Mouse (Mus musculus) forebrain, embryonic 11.5 days (tissue): ENCODE measurements at regions not wholly inside any gene's neighbourhood (a gene's known extent, or its start where the extent isn't known, plus 50 kb on each side); places are given as distances from the start of the nearest gene placed in this dataset.

Experiments
- ATAC-seq: fragments of 200-750 bp; cut with Nextera tagmentation; replicated peaks from 2 replicates; pipeline ENCODE4 v1.8.0; 2017; ENCODE audit warnings: moderate TSS enrichment; ENCODE audit not compliant: low FRiP score
- DNase-seq: peaks from one replicate; pipeline ENCODE4 v3.0.0-alpha.2; 2017; ENCODE audit warnings: low spot score
- H3K27ac ChIP-seq: fragments of 300-500 bp; sonication (generic); 2 replicates; pipeline ENCODE4 v1.5.1; 2014; ENCODE audit warnings: low read depth, low read length
- H3K27me3 ChIP-seq: fragments of 300-500 bp; sonication (generic); 2 replicates; pipeline ENCODE4 v1.6.1; 2014; ENCODE audit warnings: mild to moderate bottlenecking, low read length, mixed read lengths; ENCODE audit not compliant: control insufficient read depth, insufficient read depth
- H3K36me3 ChIP-seq: fragments of 300-500 bp; sonication (generic); 2 replicates; pipeline ENCODE4 v1.6.1; 2014; ENCODE audit warnings: mild to moderate bottlenecking, low read length, moderate library complexity, mixed read lengths; ENCODE audit not compliant: control insufficient read depth, insufficient read depth
- H3K4me1 ChIP-seq: fragments of 300-500 bp; sonication (generic); replicated peaks from 2 replicates; pipeline ENCODE4 v1.6.1; 2014; ENCODE audit warnings: low read length, mixed read lengths; ENCODE audit not compliant: control insufficient read depth, insufficient read depth
- H3K4me2 ChIP-seq: fragments of 300-500 bp; sonication (generic); 2 replicates; pipeline ENCODE4 v1.6.1; 2014; ENCODE audit warnings: low read depth, mild to moderate bottlenecking, low read length, moderate library complexity, mixed read lengths; ENCODE audit not compliant: severe bottlenecking
- H3K4me3 ChIP-seq: fragments of 300-500 bp; sonication (generic); 2 replicates; pipeline ENCODE4 v1.5.1; 2014; ENCODE audit warnings: low read depth, low read length
- H3K9ac ChIP-seq: fragments of 300-500 bp; sonication (generic); 2 replicates; pipeline ENCODE4 v1.6.1; 2014; ENCODE audit warnings: low read length
- H3K9me3 ChIP-seq: fragments of 300-500 bp; sonication (generic); 2 replicates; pipeline ENCODE4 v1.6.1; 2016; ENCODE audit warnings: low read length, mixed read lengths; ENCODE audit not compliant: control insufficient read depth
- WGBS: fragments of 180-500 bp; shearing (Covaris S2); extraction: QIAGEN DNeasy Blood & Tissue Kit; methylation state at CpG from one replicate; pipeline ENCODE4 v1.1.7; 2014; 5-methylcytosine and 5-hydroxymethylcytosine counted together

- Histone ChIP-seq H3K27me3 (no peaks in the 10 kb centered on the region), H3K9ac (no peak overlapping the region), H3K4me2 (no peak overlapping the region), H3K4me1 (0 out of 2 replicates have a peak, but pooled peaks cover 4% of the 10 kb centered on the region), H3K36me3 (no peaks in the 10 kb centered on the region), H3K9me3 (no peaks in the 10 kb centered on the region), H3K27ac (no peak overlapping the region; the same call in 1 of the 2 replicates), H3K4me3 (no peak overlapping the region)
- peak; percentile 73 for ATAC-seq
- DNase-seq = peak; percentile 55
- 16% methylated on average over 7 of the region's 7 CpGs for WGBS
Observed at GRCm38 (mm10) chr1:33025379-33025778, 478.3 kb upstream of the Gm5415 start.

DNA sequence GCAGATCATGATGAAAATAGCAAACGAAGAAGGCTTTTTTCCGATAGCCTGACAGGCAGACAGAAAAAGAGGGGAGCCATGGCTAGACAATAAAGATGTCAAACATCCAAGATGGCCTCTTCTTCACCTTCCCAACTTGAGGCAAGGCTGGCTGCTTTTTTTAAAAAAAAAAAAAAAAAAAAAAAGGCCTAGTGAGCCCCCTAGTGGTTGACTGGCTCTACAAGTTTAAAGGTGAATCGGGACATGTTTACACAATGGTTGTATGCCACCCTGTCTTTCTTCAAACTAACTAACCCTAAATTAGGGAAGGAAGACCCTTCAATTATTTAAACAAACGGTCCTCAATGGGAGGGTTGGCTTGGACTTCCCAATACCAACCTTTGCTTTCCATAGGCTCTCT, 475.8 kb upstream of the Gm5415 start:
- H3K4me3 ChIP-seq = no peak overlapping the region
- H3K27ac ChIP-seq = no peak overlapping the region
- no peaks in the 10 kb centered on the region for H3K9me3 ChIP-seq
- WGBS = 92% methylated on average over 4 of the region's 4 CpGs
- ATAC-seq = no peak
- H3K4me1 ChIP-seq = 0 out of 2 replicates have a peak, but pooled peaks cover 4% of the 10 kb centered on the region
- no peaks in the 10 kb centered on the region for H3K36me3 ChIP-seq
- H3K9ac ChIP-seq = no peak overlapping the region
- no peak overlapping the region for H3K4me2 ChIP-seq
- H3K27me3 ChIP-seq = no peaks in the 10 kb centered on the region
- no peak for DNase-seq

DNA sequence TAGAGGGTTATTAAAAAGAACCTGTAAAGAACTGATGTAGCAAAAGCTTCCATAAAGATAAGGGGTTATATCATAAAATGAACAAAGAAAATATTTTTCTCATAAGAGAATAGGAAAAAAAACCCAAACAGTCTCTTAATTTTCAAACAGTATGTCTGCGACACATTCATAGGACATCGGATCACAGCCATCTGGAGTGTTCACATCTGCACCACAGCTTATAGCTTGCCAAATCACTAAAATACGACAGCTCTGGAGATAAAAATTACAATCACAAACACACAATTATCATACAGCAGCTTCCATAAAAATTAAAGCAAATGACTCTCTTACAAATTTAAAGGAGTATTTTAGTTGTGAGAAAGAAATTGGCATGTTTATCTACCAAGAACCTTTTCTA, 456.9 kb upstream of the Gm5415 start:
- ATAC-seq (no peak), DNase-seq (no peak)
- H3K4me2 ChIP-seq = no peak overlapping the region
- H3K4me1 ChIP-seq = no peaks in the 10 kb centered on the region
- no peak overlapping the region for H3K9ac ChIP-seq
- no peak overlapping the region for H3K4me3 ChIP-seq
- H3K27me3 ChIP-seq = no peaks in the 10 kb centered on the region
- WGBS = 91% methylated on average over 3 of the region's 3 CpGs
- no peak overlapping the region for H3K27ac ChIP-seq
- H3K9me3 ChIP-seq = no peaks in the 10 kb centered on the region
- no peaks in the 10 kb centered on the region for H3K36me3 ChIP-seq

DNA sequence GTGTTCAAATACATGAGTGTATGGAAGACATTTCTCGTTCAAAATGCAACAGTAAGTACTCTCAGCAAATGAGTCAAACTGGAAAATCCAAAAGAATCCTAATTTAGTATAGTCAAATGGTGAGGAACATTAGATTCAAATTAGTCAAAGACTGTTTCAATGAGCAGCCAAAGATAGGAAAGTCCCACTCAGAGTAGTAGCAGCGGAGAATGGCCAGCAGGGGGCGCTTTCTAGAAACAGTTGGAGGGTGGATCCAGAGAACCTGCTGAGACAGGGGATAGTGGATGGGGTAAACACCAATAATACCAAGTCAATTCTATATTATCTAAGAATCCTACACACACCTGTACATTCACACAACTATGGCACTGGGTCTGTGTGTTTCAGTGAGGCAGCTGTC, 417.9 kb upstream of the Gm5415 start:
- H3K9me3 ChIP-seq = no peaks in the 10 kb centered on the region
- H3K4me3 ChIP-seq = no peak overlapping the region
- no peaks in the 10 kb centered on the region for H3K36me3 ChIP-seq
- DNase-seq (peak; percentile 55), ATAC-seq (no peak)
- H3K9ac ChIP-seq = no peak overlapping the region
- 64% methylated on average over 3 of the region's 3 CpGs for WGBS
- H3K27me3 ChIP-seq = no peaks in the 10 kb centered on the region
- no peak overlapping the region for H3K4me2 ChIP-seq
- H3K27ac ChIP-seq = no peak overlapping the region
- no peaks in the 10 kb centered on the region for H3K4me1 ChIP-seq

DNA sequence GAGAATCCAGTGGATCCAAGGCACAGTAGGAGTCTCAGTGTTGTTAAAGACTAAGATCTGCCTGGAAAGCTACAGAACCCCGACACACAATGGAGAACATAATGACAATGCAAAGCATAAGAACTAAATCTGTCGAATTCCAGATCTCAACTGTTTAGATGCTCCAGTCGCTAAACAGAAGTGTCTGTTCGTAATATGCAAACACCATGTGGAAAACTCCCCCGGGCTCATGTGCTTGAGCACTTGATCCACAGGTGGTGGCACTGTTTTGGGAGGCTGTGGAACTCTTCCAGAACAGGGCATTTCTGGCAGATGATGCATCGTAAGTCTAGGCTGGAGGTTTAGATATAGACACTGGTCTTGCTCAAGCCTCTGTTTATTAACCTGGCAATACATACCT, 412.2 kb upstream of the Gm5415 start:
- DNase-seq (no peak), ATAC-seq (no peak)
- no peaks in the 10 kb centered on the region for H3K9me3 ChIP-seq
- H3K4me3 ChIP-seq = no peak overlapping the region
- H3K36me3 ChIP-seq = no peaks in the 10 kb centered on the region
- H3K27me3 ChIP-seq = no peaks in the 10 kb centered on the region
- H3K4me2 ChIP-seq = no peak overlapping the region
- H3K27ac ChIP-seq = no peak overlapping the region
- H3K9ac ChIP-seq = no peak overlapping the region
- WGBS = 90% methylated on average over 6 of the region's 6 CpGs
- H3K4me1 ChIP-seq = no peaks in the 10 kb centered on the region

GRCm38 (mm10) chr1:32946254-32946653, 399.2 kb upstream of the Gm5415 start:
- WGBS = 81% methylated on average over 4 of the region's 4 CpGs
- no peaks in the 10 kb centered on the region for H3K36me3 ChIP-seq
- no peak for ATAC-seq

GRCm38 (mm10) chr1:32930381-32930780, 383.3 kb upstream of the Gm5415 start:
- no peak overlapping the region for H3K9ac ChIP-seq
- H3K4me2 ChIP-seq = no peak overlapping the region
- H3K4me1 ChIP-seq = no peaks in the 10 kb centered on the region
- no peak overlapping the region for H3K4me3 ChIP-seq
- ATAC-seq (no peak), DNase-seq (no peak)
- no peaks in the 10 kb centered on the region for H3K36me3 ChIP-seq
- no peak overlapping the region for H3K27ac ChIP-seq
- H3K9me3 ChIP-seq = no peaks in the 10 kb centered on the region
- no peaks in the 10 kb centered on the region for H3K27me3 ChIP-seq
- WGBS = 82% methylated on average over 3 of the region's 3 CpGs

More at GRCm38 (mm10) chr1:32946254-32946653, 399.2 kb upstream of the Gm5415 start:
- H3K9me3 ChIP-seq = no peaks in the 10 kb centered on the region
- H3K4me3 ChIP-seq = no peak overlapping the region
- no peak overlapping the region for H3K9ac ChIP-seq
- H3K4me2 ChIP-seq = no peak overlapping the region
- no peak for DNase-seq
- no peaks in the 10 kb centered on the region for H3K4me1 ChIP-seq
- H3K27ac ChIP-seq = no peak overlapping the region
- no peaks in the 10 kb centered on the region for H3K27me3 ChIP-seq

DNA sequence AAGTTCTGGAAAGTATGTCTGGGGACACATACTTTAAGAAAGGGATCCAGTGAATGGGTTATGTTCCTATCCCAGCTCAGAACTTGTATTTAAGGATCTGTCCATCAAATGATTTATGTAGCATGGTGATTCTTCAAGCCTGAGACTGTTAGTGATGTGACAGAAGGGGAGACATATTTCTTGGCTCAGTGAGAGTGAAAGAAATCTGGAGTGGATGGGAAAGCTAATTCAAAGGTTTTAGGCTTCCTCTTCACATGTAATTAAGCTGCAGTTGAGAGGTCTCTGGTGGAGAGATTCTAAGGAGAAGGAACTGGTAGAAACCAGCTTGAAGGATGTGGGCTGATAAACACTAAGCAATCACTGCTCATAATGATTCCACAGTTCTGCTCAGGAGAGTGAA, 355.3 kb upstream of the Gm5415 start:
- no peak for DNase-seq
- Histone ChIP-seq H3K4me3 (no peak overlapping the region), H3K4me2 (no peak overlapping the region), H3K4me1 (no peaks in the 10 kb centered on the region), H3K27me3 (no peaks in the 10 kb centered on the region), H3K36me3 (no peaks in the 10 kb centered on the region), H3K27ac (no peak overlapping the region), H3K9ac (no peak overlapping the region), H3K9me3 (no peaks in the 10 kb centered on the region)
- no peak for ATAC-seq

- Histone ChIP-seq H3K4me1 (no peaks in the 10 kb centered on the region), H3K9me3 (no peaks in the 10 kb centered on the region), H3K4me3 (no peak overlapping the region), H3K27me3 (no peaks in the 10 kb centered on the region), H3K36me3 (no peaks in the 10 kb centered on the region), H3K9ac (no peak overlapping the region), H3K4me2 (no peak overlapping the region), H3K27ac (no peak overlapping the region)
- ATAC-seq = no peak
- no peak for DNase-seq
Observed at GRCm38 (mm10) chr1:32887728-32888127, 340.6 kb upstream of the Gm5415 start.
